Mouse (Mus musculus) small intestine, adult 2 months (tissue): Measurements from ENCODE around the gene Dennd5b.

Experiments
- CTCF ChIP-seq: fragments of 200-500 bp; IDR thresholded peaks from 2 replicates; pipeline ENCODE4 v1.5.1; 2012; ENCODE audit warnings: low read depth, mild to moderate bottlenecking, control low read depth, inconsistent platforms, low read length, moderate library complexity, mixed read lengths; ENCODE audit not compliant: insufficient replicate concordance, insufficient read length; ENCODE audit errors: extremely low read depth
- POLR2A ChIP-seq: fragments of 200-500 bp; IDR thresholded peaks from 2 replicates; pipeline ENCODE4 v1.6.1; 2012; ENCODE audit warnings: low read depth, mild to moderate bottlenecking, control low read depth, inconsistent platforms, low read length, moderate library complexity

DNA sequence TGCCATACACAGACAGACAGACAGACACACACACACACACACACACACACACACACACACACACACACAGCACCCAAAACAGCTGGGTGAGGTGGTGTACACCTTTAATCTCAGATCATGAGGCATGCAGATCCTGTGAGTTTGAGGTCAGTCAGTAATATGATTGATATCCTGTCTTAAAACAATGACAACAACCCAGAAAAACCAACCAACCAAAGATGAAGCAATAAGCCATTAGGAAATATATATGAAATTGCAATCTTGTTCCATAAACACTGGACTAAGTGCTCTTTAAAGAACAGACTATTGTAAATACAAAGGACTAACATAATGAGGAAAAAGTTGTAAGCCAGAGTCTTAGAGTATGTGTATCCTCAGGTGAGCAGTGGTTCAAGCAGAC lies 70.1 kb downstream of the Dennd5b start:
- no peak for TF ChIP-seq POLR2A
- TF ChIP-seq CTCF, result no peak
